Mouse (Mus musculus) kidney, postnatal 36 days (tissue): ENCODE measurements at regions not wholly inside any gene's neighbourhood (a gene's known extent, or its start where the extent isn't known, plus 50 kb on each side); places are given as distances from the start of the nearest gene placed in this dataset.

Experiments used
- DNase-seq, 2 experiments: peaks; one replicate each; pipeline ENCODE4 v3.0.0; 2021 to 2022; ENCODE audit warnings: mixed read lengths in 2 of 2

DNA sequence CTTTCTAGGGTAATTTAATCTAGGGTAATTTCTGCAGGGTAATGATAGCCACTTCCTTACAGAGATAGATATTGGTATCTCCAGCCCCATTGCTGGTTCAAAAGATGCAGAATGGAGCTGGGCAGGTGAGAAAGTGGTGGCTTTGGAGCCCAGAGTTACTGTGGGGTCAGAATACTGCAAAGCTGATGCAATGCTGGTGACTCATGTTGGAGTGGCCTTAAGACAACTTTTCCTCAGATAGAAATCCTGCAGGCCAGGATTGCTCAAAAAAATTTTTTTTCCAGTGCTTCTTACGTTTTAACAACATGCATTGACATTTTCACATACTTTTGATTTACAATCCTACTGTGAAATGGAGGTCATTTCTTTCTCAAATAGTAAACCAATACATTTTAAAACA, 305.8 kb downstream of the Isl1 start:
- no peak for DNase-seq

DNA sequence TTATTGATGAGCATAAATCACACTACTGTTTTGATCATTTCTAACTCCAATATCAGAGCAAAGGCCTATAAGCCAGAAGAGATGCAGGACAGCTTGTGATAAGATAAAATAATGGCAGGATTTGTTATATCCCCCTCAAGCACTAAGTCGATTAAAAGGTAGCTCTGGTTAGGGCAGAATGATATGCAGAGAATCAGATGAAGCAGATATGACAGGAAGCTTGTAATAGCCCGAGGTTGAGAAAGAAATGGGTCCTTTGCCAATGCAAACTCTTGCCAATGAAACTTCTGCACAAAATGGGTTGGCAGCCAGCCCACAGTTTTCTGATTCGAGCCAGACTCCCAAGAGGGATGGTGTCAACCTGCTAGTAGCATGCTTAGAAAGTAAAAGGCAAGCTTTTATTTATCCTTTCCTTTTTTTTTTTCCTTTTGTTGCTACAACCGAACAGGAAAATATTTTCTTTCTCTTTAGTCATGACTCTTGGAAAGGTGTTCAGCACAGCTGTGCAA, 307.0 kb downstream of the Isl1 start:
- DNase-seq = peak; percentile 1 to 43

DNA sequence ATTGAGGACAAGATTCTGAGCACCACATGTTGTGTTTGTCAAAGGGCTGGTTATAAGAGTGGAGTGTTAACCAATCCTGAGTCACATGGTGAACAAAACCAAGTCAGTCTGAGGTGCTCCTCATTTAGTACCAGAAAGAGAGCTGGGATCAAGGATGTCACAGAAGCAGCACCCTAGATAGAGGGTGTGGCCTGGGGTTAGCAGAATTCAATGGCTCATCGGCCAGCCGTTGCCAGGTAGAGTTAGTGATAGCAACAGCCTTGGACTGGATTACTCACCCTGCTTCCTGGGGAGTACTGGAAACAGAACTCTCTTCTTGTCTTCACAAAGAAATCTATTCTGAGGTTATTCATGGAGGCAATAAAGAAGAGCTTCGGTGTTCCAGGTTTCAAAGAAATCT, 318.9 kb downstream of the Isl1 start:
- DNase-seq = no peak

DNA sequence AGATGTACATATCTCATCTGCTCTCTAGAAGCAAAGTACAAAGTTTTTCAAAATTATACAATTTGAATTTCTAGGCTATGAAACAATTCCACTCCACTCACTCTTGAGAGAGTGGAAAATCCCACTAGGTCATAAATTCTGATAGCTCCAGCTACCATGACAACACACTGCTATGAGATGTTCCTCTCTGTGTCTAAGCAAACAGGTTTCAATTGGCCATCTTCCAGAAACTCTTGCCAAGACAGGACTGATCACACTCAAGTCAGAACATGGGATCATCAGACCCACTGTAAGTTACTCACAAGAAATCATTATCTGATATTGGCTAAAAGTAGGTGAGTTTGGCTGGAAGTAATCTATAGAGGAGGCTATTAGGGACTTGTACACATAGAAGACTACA, 320.4 kb downstream of the Isl1 start:
- DNase-seq = no peak

DNA sequence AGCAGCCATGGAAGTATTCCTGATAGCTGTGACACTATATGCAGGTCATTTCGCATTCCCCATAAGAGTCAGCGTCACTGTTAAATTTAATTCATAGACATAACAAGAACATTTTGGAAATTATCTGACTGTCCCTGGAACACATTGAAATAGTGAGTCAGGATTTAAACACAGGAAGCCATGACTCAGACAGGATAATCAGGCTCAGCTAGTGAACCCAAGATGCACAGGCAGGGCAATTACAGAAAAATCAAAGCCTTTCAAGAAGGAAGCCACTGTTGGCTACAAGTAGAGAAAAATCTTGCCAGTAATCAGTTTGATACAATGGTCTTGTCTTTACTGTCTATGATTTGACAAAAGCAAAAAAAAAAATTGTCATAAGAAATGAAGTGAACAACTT, 323.2 kb downstream of the Isl1 start:
- no peak for DNase-seq

DNA sequence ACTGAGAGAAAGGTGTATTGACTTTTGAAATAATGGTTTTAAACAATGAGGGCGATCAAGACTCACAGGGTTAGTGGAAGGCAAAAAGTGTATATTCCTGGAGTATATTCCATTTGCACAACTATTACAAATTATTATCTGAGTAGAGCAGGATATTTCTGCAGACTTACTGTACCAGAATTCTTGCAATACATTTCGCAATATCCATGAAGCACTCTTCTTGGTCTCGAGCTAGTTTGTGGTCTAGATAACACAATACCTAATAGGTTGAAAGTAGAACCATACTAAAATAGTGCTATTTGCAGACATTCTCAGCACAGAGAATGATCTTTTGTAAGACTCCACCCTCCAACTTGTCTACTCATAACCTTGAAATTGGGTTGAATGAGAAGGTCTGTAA, 323.8 kb downstream of the Isl1 start:
- DNase-seq = no peak

DNA sequence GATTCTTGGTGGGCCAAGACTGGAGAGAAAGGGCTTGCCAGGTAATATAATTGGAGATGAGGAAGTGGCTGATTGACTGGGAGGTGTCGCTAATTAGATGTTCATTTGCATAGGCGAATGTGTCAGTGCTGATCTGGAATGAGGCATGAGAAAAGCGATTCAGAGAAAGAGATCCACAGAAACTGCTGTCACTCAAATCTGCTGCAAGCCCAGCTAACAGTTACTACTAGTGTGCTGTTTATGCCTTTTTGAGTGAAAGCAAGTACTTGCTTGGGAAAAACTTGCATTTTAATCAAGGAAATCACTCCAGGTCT, 331.6 kb downstream of the Isl1 start:
- no peak for DNase-seq

DNA sequence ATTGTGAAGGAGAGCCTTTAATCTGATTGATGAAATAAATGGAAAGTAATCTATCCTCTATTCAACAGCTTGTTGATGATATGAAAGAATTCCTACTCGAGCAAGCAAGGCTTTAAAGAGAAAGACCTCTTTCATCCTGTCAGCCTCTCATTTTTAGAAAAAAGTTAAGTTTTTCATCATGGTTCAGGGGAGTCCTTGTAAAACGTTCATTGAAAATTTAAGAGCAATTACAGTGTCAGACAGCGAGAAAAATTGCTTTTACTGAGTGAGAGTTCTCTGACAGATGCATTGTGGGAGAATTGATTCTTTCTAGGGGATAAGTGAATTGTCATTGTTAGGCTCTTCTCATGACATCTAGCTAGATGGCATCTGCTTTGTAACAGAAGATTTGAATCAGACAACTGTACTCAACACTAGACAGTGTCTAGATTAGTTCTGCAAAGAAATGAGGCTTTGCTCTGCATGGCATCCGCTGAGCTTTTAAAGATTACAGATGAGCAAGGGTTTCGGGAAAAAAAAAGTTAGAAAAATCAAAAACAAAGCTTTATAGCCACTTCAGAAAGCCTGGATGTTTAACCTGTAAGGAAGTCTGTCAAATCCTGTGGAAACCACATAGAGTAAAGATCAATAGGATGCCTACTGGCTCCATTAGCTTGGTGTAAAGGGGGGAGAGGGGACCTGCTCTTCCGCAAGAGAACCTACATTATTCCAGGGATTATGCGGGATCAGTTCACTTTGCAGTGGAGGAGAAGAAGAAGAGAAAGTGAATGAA, 332.2 kb downstream of the Isl1 start:
- DNase-seq = no peak
